Mouse (Mus musculus) erythroblast, embryonic 14.5 days (primary cell): ENCODE data around the gene Prss48. TPM values are rescaled to one million over a fixed set of nuclear protein-coding genes. Genes with fewer than 3 reads are reported as not detected.

ENCODE experiments used
- H3K27me3 ChIP-seq: 2 replicates; pipeline ENCODE4 v1.6.1; 2012; ENCODE audit warnings: inconsistent platforms; ENCODE audit not compliant: control insufficient read depth
- H3K36me3 ChIP-seq: 2 replicates; pipeline ENCODE4 v1.6.1; 2012; ENCODE audit warnings: mild to moderate bottlenecking, inconsistent platforms; ENCODE audit not compliant: control insufficient read depth
- H3K4me1 ChIP-seq: 2 replicates; pipeline ENCODE4 v1.6.1; 2012; ENCODE audit warnings: inconsistent platforms; ENCODE audit not compliant: control insufficient read depth
- H3K4me3 ChIP-seq: replicated peaks from 2 replicates; pipeline ENCODE3; 2012; ENCODE audit warnings: moderate library complexity, mild to moderate bottlenecking, inconsistent platforms
- H3K9me3 ChIP-seq: 2 replicates; pipeline ENCODE4 v1.6.1; 2012; ENCODE audit warnings: low read length, inconsistent platforms, mixed read lengths; ENCODE audit not compliant: control insufficient read depth
- GATA1 ChIP-seq: IDR thresholded peaks from 2 replicates; pipeline ENCODE4 v1.6.1; 2012; ENCODE audit warnings: low read length, inconsistent platforms, mixed read lengths
- TAL1 ChIP-seq: IDR thresholded peaks from 3 replicates; pipeline ENCODE4 v1.6.1; 2012; ENCODE audit warnings: low read length, inconsistent platforms, mixed read lengths
- polyA plus RNA-seq: library from polyadenylated mRNA; stranded (reverse); fragments of >175 nt; gene quantifications from 2 replicates; pipeline ENCODE4 v1.2.3, GENCODE M21; 2012

Gene Prss48
- polyA plus RNA-seq, 1 experiment: not detected

DNA sequence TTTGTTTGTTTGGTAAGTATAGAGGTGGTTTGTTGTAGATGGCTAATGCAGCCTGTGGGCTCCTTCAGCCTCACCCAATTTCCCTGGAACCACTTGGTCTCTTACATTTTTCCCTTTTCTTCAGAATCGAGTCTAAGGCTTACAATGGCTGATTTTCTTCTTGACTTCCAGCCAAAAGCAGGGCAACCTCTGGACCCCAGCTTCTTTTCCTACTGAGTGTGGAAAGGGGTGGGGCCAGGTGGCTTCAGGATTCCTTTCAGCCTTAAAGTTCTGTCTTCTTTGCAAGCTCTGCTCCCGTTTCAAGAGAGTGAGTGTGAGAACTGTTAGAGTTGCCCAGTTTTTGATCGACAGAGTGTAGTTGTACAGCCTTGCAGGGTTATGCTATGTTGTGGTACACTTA lies 9.5 kb upstream of the Prss48 start:
- TF ChIP-seq TAL1: no peak
- TF ChIP-seq GATA1: no peak
- Histone ChIP-seq H3K27me3 (no peaks in the 10 kb centered on the region), H3K4me3 (no peak overlapping the region), H3K9me3 (no peaks in the 10 kb centered on the region), H3K4me1 (peaks cover 2% of the 10 kb centered on the region; the same call in 1 of the 2 replicates), H3K36me3 (peaks cover 3% of the 10 kb centered on the region; the same call in 1 of the 2 replicates)

DNA sequence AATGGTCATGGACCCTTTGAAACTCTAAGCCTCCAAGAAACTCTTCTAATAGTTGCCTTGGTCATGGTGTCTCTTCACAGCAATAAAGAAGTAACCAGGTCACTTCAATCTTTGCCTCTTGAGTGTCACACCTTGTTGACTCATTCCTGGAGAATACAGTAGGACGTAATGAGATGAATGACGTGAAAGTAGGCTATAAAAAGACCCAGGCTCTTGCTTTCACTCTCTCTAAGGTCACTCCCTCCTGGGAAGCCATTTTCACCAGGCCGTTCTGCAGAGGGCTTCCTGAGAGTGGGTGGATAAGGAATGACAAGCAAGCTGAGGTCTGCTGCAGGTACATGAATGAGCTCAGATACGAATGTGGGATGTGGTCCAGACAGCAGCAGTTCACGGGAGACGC lies 9.1 kb upstream of the Prss48 start:
- Histone ChIP-seq H3K4me3 (no peak overlapping the region), H3K27me3 (no peaks in the 10 kb centered on the region), H3K9me3 (no peaks in the 10 kb centered on the region), H3K4me1 (peaks cover 2% of the 10 kb centered on the region; the same call in 1 of the 2 replicates), H3K36me3 (peaks cover 3% of the 10 kb centered on the region; the same call in 1 of the 2 replicates)
- TF ChIP-seq GATA1: no peak

DNA sequence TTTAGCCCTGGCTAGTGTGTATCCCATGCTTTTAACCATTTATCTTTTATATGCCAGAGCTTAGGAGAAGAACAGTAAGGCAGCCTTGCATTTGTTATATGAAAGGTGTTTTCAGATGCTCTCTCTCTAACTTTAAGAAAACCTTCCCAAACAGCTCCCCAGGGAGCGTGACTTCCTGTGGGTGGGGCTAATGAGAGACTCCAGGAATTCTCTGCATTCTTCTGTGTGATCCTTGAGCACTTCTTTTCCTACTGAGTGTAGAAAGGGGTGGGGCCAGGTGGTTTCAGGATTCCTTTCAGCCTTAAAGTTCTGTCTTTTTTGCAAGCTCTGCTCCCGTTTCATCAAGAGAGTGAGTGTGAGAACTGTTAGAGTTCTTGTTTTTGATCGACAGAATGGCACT lies 8.3 kb upstream of the Prss48 start:
- H3K36me3 ChIP-seq: peaks cover 3% of the 10 kb centered on the region; the same call in 1 of the 2 replicates
- no peaks in the 10 kb centered on the region for H3K9me3 ChIP-seq
- no peak overlapping the region for H3K4me3 ChIP-seq
- TF ChIP-seq GATA1: no peak
- TF ChIP-seq TAL1: no peak
- H3K27me3 ChIP-seq: no peaks in the 10 kb centered on the region
- H3K4me1 ChIP-seq: peaks cover 2% of the 10 kb centered on the region; the same call in 1 of the 2 replicates

DNA sequence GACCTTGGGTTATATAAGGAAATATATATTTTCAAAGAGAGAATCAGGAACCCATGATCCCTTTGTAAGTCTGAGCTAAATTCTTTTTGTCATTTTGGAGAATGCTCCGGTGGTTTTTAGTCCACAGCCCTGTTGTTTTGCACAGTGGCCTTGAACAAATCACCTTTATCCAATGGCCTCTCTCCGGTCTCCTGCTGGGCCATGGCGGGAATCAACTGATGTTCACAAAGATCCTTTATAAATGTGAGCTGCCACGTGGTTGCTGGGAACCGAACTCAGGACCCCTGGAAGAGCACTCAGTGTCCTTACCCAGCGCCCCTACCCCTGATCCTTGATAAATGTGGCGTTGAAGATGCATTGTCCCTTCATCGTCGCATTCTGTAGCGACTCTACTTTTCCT lies 2.5 kb upstream of the Prss48 start:
- Histone ChIP-seq H3K9me3 (no peaks in the 10 kb centered on the region; the same call in 1 of the 2 replicates), H3K4me3 (no peak overlapping the region), H3K36me3 (peaks cover 3% of the 10 kb centered on the region; the same call in 1 of the 2 replicates), H3K4me1 (peaks cover 25% of the 10 kb centered on the region), H3K27me3 (no peaks in the 10 kb centered on the region)
- TF ChIP-seq TAL1 (no peak), GATA1 (no peak)

DNA sequence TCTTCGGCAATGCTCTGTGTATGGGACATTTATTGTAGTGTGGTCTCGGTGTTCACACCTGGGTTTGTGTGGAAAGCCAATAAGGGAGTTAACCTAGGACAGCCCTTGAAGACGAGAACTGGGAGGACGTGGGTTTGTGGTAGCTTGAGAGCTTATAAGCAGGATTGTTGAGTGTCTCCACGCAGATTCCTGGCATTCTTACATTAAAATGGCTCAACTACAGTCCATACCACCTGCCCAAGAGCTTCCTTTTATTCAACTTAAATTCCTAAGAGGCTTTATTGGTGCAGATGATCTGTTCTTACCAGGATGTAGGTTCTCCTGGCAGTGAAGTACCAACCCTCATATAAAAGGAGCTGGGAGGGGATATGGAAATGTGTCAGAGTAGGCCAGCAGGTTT lies 649 bp upstream of the Prss48 start:
- peaks cover 26% of the 10 kb centered on the region for H3K4me1 ChIP-seq
- H3K36me3 ChIP-seq: no peaks in the 10 kb centered on the region
- H3K27me3 ChIP-seq: no peaks in the 10 kb centered on the region
- no peak for TF ChIP-seq GATA1
- TF ChIP-seq TAL1: no peak
- no peaks in the 10 kb centered on the region; the same call in 1 of the 2 replicates for H3K9me3 ChIP-seq
- H3K4me3 ChIP-seq: no peak overlapping the region

DNA sequence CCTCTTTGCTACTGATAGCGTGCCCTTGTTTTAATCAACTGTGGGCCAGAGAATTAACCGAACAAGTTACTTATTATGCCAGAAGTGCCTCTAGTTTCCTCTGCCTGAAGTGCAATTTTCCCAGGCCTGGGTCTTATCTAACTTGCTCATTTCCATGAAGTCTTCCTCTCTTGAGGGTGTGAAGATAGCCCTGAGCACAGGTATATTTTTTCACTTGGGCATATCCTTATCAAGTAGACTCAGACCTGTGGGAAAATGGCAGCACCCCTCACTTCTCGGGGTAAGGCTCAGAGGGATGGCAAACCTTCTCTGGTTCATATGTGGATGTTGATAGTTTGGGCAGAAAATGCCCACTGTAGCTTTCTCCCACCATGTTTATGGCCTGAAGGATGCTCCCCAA lies 1.0 kb downstream of the Prss48 start:
- Histone ChIP-seq H3K4me1 (peaks cover 31% of the 10 kb centered on the region), H3K9me3 (no peaks in the 10 kb centered on the region; the same call in 1 of the 2 replicates), H3K4me3 (no peak overlapping the region), H3K36me3 (no peaks in the 10 kb centered on the region), H3K27me3 (no peaks in the 10 kb centered on the region)
- TF ChIP-seq TAL1 (no peak), GATA1 (no peak)

DNA sequence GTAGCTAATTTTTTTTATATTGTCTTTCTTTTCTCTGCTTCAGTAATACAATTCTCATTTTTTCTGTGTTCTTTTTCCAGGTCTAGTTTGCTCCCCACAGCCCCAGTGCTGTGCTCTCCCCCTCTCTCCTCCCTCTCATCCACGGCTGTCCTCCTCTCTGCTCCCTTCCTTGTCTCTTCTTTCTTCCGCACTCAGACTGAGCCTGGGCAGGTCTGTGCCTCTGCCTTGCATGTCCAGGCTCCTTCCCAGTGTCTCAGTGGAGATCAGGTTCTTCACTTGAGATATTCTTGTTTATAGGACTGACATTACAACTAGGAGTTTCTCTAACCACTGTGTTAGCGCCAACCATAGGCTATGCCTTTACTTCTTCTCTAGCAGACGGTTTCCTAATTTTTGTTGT lies 7.6 kb downstream of the Prss48 start:
- peaks cover 1% of the 10 kb centered on the region for H3K36me3 ChIP-seq
- no peaks in the 10 kb centered on the region for H3K9me3 ChIP-seq
- TF ChIP-seq TAL1: no peak
- no peak for TF ChIP-seq GATA1
- no peak overlapping the region for H3K4me3 ChIP-seq
- no peaks in the 10 kb centered on the region for H3K27me3 ChIP-seq
- H3K4me1 ChIP-seq: peaks cover 60% of the 10 kb centered on the region

DNA sequence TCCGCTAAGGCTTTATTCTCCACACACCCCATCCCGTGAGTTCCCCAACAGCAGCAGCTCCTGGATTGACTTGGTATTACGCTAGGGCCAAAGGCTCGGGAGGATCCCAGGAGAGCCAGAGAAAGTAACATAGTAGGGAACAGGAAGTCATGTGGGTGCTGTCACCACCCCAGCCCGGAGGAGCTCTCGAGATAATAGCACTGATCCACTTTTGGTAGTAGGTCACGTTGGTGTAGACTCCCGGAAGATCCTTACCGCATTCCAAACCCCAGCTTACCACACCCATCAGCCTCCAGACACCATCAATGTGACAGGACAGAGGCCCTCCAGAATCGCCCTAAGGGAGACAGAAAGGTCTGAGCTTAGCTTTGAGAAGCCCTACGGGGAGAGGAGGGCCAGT lies 8.5 kb downstream of the Prss48 start:
- Histone ChIP-seq H3K4me1 (peaks cover 66% of the 10 kb centered on the region), H3K27me3 (no peaks in the 10 kb centered on the region), H3K36me3 (peaks cover 5% of the 10 kb centered on the region), H3K4me3 (no peak overlapping the region), H3K9me3 (no peaks in the 10 kb centered on the region)
- TF ChIP-seq GATA1 (no peak), TAL1 (no peak)

DNA sequence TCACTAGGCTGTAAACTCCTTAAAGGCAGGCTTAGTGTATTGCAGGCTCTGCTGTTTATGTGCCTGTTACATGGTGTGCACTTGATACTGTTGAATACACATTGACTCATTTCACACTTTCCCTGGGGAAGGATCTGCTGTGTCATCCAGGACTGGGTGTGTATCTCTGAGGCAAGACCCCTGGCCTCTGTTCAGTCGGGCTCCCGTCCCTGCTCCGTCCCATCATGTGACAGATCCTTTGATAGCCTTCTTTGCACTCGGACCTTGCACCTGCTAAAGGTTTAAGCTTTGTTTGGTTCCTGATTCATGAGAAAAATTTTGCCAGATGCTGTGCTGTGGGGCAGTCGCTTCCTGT lies 10.5 kb downstream of the Prss48 start:
- peak overlapping the region; percentile 45 for H3K4me3 ChIP-seq
- no peaks in the 10 kb centered on the region for H3K9me3 ChIP-seq
- H3K36me3 ChIP-seq: peaks cover 7% of the 10 kb centered on the region
- TF ChIP-seq GATA1 (no peak), TAL1 (no peak)
- H3K4me1 ChIP-seq: peaks cover 68% of the 10 kb centered on the region
- H3K27me3 ChIP-seq: no peaks in the 10 kb centered on the region

DNA sequence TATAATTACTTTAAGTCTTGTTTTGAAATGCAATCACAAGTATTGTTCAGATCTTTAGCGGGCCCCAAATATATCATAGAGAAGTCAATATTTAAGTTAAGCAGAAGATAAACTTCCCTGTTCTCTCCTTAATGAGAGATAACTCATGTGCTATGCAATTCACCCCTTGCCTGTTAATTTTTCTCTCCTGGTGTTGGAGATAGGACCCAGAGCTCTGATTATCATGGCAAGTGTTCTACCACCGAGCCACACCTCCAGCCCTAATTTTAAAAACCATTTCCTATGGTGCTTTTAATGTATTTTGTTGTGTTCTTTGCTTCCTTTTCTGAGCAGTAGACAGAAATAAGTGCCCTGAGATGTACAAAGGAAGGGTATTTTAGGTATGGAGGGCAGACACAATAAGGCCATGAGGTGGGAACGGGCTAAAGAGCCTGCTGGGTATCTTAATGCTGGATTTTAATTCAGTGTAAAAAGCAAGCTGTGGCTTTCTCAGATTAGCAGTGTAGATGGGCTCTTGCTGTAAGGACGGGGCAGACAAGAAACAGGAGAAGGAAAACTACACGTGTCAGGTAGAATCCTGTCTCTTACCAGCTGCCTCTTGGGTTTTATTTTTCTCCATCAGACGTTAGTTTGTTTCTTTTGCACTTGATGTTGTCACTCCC lies 11.0 kb downstream of the Prss48 start:
- peaks cover 7% of the 10 kb centered on the region for H3K36me3 ChIP-seq
- no peak for TF ChIP-seq TAL1
- TF ChIP-seq GATA1: no peak
- H3K4me3 ChIP-seq: peak overlapping the region; percentile 45
- H3K27me3 ChIP-seq: no peaks in the 10 kb centered on the region
- H3K4me1 ChIP-seq: peaks cover 65% of the 10 kb centered on the region
- no peaks in the 10 kb centered on the region for H3K9me3 ChIP-seq
